In the genomic region with DNA sequence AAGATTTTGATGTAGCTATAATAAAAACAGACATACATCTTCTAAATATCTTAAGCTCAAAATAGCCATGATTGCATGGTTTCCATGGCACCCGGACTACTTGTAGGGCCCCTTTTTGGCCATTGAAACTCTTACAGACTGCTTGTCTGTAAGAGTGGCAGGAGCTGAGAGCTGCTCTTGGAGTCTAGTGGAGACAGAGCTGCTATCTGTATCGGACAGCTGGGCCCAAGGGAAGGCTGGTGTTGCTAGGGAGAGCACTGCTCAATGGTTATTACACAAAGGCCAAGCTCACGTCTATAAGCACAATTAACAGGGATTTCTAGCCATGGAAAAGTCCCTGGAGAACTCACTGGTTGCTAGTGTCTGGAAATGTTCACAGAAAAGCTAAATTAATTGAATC, we compare ENCODE assay signal across 34 mouse cellular contexts. TPM values are rescaled to one million over a fixed set of nuclear protein-coding genes. Genes with fewer than 3 reads are reported as not detected.
A peak's percentile ranks its signal among the peaks of the same experiment; 100 is the strongest.
DNase-seq lines count a peak whose midpoint lies in the region; ATAC-seq and TF ChIP-seq lines count a peak whose summit lies in the region.
"Had no signal": no experiment of that assay in that cellular context is flagged by ENCODE, and none has a peak within 500 bp of the region (broad histone marks: within the 10 kb centered on the region; RNA-seq: fewer than 3 reads in every experiment).

No protein-coding gene starts in this region.

- 49% methylated on average over 3 of the region's 3 CpGs for WGBS in forebrain, postnatal 0 days
- 60% methylated on average over 3 of the region's 3 CpGs for WGBS in forebrain, embryonic 13.5 days
- WGBS in heart, embryonic 13.5 days, result 42% methylated on average over 3 of the region's 3 CpGs
- WGBS in midbrain, embryonic 13.5 days, result 53% methylated on average over 3 of the region's 3 CpGs
- WGBS in midbrain, embryonic 10.5 days, result 83% methylated on average over 3 of the region's 3 CpGs

- no peaks in the 10 kb centered on the region for H3K36me3 ChIP-seq in forebrain, postnatal 0 days (ENCODE audit: insufficient read depth)
- H3K36me3 ChIP-seq in forebrain, embryonic 13.5 days (ENCODE audit: poor library complexity, severe bottlenecking), result no peaks in the 10 kb centered on the region
- H3K36me3 ChIP-seq in heart, embryonic 13.5 days, result peaks cover 2% of the 10 kb centered on the region; the same call in 1 of the 2 replicates
- no peaks in the 10 kb centered on the region for H3K36me3 ChIP-seq in midbrain, embryonic 13.5 days
- H3K36me3 ChIP-seq in midbrain, embryonic 10.5 days, result no peaks in the 10 kb centered on the region
- H3K36me3 ChIP-seq: embryonic facial prominence, embryonic 13.5 days; G1E; hindbrain, embryonic 12.5 days; limb, embryonic 10.5 days; limb, embryonic 15.5 days; liver, embryonic 13.5 days; neural tube, embryonic 12.5 days had no signal

- ATAC-seq in forebrain, postnatal 0 days, result peak; percentile 87
- ATAC-seq in forebrain, embryonic 13.5 days, result no peak
- ATAC-seq in heart, embryonic 13.5 days (ENCODE audit: extremely low read depth, insufficient number of reproducible peaks, low FRiP score, low TSS enrichment), result no peak
- ATAC-seq in midbrain, embryonic 13.5 days, result 0 out of 2 replicates have a peak, but pooled peaks have one; percentile 43
- ATAC-seq: intestine, postnatal 0 days; Patski had no signal

- peak; percentile 50 for DNase-seq in forebrain, postnatal 0 days
- DNase-seq in heart, postnatal 4 days, result no peak
- no peak for DNase-seq in midbrain, embryonic 10.5 days (ENCODE audit: low spot score)
- peak; percentile 53 for DNase-seq in brain, adult 2 months (ENCODE audit: low read depth, low spot score)
- DNase-seq: adrenal gland, postnatal 10 days; cerebellum, adult 11-12 months; cerebellum, adult 9-11 months; embryo, embryonic 11 days; gastrocnemius, postnatal 25 days; heart, postnatal 10 days; kidney, adult 9 months; kidney, postnatal 10 days; layer of hippocampus, adult 9-11 months; liver, embryonic 13.5 days; lung, adult 18-20 months; lung, postnatal 10 days; right cerebral cortex, adult 18-20 months; thymus, adult 2 months; thymus, postnatal 4 days had no signal

- H3K9ac ChIP-seq in forebrain, postnatal 0 days, result no peak overlapping the region
- H3K9ac ChIP-seq in forebrain, embryonic 13.5 days, result no peak overlapping the region
- H3K9ac ChIP-seq in heart, embryonic 13.5 days, result no peak overlapping the region
- no peak overlapping the region for H3K9ac ChIP-seq in midbrain, embryonic 13.5 days (replicated peaks)
- H3K9ac ChIP-seq: embryonic facial prominence, embryonic 13.5 days; hindbrain, embryonic 12.5 days; limb, embryonic 15.5 days; liver, embryonic 13.5 days; neural tube, embryonic 12.5 days had no signal

- H3K4me3 ChIP-seq in forebrain, postnatal 0 days (ENCODE audit: low read depth, low read length), result no peak overlapping the region
- no peak overlapping the region for H3K4me3 ChIP-seq in forebrain, embryonic 13.5 days
- no peak overlapping the region for H3K4me3 ChIP-seq in heart, embryonic 13.5 days
- H3K4me3 ChIP-seq in midbrain, embryonic 13.5 days (replicated peaks), result no peak overlapping the region
- no peak overlapping the region for H3K4me3 ChIP-seq in midbrain, embryonic 10.5 days
- H3K4me3 ChIP-seq: embryonic facial prominence, embryonic 13.5 days; erythroblast, embryonic 14.5 days; hindbrain, embryonic 12.5 days; limb, embryonic 10.5 days; limb, embryonic 15.5 days; liver, embryonic 13.5 days; myocyte; neural tube, embryonic 12.5 days had no signal

- no peak for TF ChIP-seq CTCF in forebrain, postnatal 0 days (IDR thresholded peaks at IDR 0.05; ENCODE audit: low read depth)

- no peaks in the 10 kb centered on the region for H3K27me3 ChIP-seq in forebrain, postnatal 0 days (ENCODE audit: insufficient read depth, low read length)
- H3K27me3 ChIP-seq in forebrain, embryonic 13.5 days, result no peaks in the 10 kb centered on the region
- H3K27me3 ChIP-seq in heart, embryonic 13.5 days (replicated peaks), result no peaks in the 10 kb centered on the region
- H3K27me3 ChIP-seq in midbrain, embryonic 13.5 days, result no peaks in the 10 kb centered on the region
- no peaks in the 10 kb centered on the region for H3K27me3 ChIP-seq in midbrain, embryonic 10.5 days (ENCODE audit: low read depth, poor library complexity, severe bottlenecking)
- H3K27me3 ChIP-seq: embryonic facial prominence, embryonic 13.5 days; hindbrain, embryonic 12.5 days; limb, embryonic 15.5 days; liver, embryonic 13.5 days; neural tube, embryonic 12.5 days had no signal

- H3K4me1 ChIP-seq in forebrain, postnatal 0 days (ENCODE audit: insufficient read depth), result no peaks in the 10 kb centered on the region
- H3K4me1 ChIP-seq in forebrain, embryonic 13.5 days, result no peaks in the 10 kb centered on the region
- H3K4me1 ChIP-seq in heart, embryonic 13.5 days, result peaks cover 28% of the 10 kb centered on the region
- peaks cover 4% of the 10 kb centered on the region; the same call in 1 of the 2 replicates for H3K4me1 ChIP-seq in midbrain, embryonic 13.5 days (replicated peaks)
- H3K4me1 ChIP-seq in midbrain, embryonic 10.5 days, result no peaks in the 10 kb centered on the region
- H3K4me1 ChIP-seq: hindbrain, embryonic 12.5 days; limb, embryonic 10.5 days; limb, embryonic 15.5 days; liver, embryonic 13.5 days; neural tube, embryonic 12.5 days had no signal

- H3K4me2 ChIP-seq in forebrain, postnatal 0 days (ENCODE audit: low read depth), result no peak overlapping the region
- no peak overlapping the region for H3K4me2 ChIP-seq in forebrain, embryonic 13.5 days
- H3K4me2 ChIP-seq in heart, embryonic 13.5 days, result no peak overlapping the region
- no peak overlapping the region for H3K4me2 ChIP-seq in midbrain, embryonic 13.5 days (replicated peaks)
- H3K4me2 ChIP-seq: embryonic facial prominence, embryonic 13.5 days; hindbrain, embryonic 12.5 days; limb, embryonic 15.5 days; liver, embryonic 13.5 days; neural tube, embryonic 12.5 days had no signal

- H3K9me3 ChIP-seq in forebrain, postnatal 0 days (ENCODE audit: low read length), result no peaks in the 10 kb centered on the region
- no peaks in the 10 kb centered on the region for H3K9me3 ChIP-seq in forebrain, embryonic 13.5 days (replicated peaks)
- peaks cover 5% of the 10 kb centered on the region for H3K9me3 ChIP-seq in heart, embryonic 13.5 days
- H3K9me3 ChIP-seq in midbrain, embryonic 13.5 days, result no peaks in the 10 kb centered on the region
- H3K9me3 ChIP-seq in midbrain, embryonic 10.5 days (replicated peaks), result no peaks in the 10 kb centered on the region; the same call in 1 of the 2 replicates
- H3K9me3 ChIP-seq: embryonic facial prominence, embryonic 13.5 days; hindbrain, embryonic 12.5 days; limb, embryonic 10.5 days; limb, embryonic 15.5 days; liver, embryonic 13.5 days; neural tube, embryonic 12.5 days had no signal

- H3K27ac ChIP-seq in forebrain, postnatal 0 days (ENCODE audit: low read depth, low read length), result peak overlapping the region; percentile 46; the same call in 1 of the 2 replicates
- no peak overlapping the region for H3K27ac ChIP-seq in forebrain, embryonic 13.5 days
- peak overlapping the region; percentile 1; the same call in 1 of the 2 replicates for H3K27ac ChIP-seq in heart, embryonic 13.5 days (replicated peaks)
- no peak overlapping the region for H3K27ac ChIP-seq in midbrain, embryonic 13.5 days
- no peak overlapping the region for H3K27ac ChIP-seq in midbrain, embryonic 10.5 days (replicated peaks)
- H3K27ac ChIP-seq: embryonic facial prominence, embryonic 13.5 days; hindbrain, embryonic 12.5 days; limb, embryonic 10.5 days; limb, embryonic 15.5 days; liver, embryonic 13.5 days; neural tube, embryonic 12.5 days had no signal

RNA-seq across cellular contexts. Expression of a gene that starts 22.0 kb away (rescaled TPM):
- 19.1 and 25.9 TPM in 2 replicates for total RNA-seq in forebrain, postnatal 0 days (2014; rRNA removed)
- 18.1 and 22.5 TPM in 2 replicates for polyA plus RNA-seq in forebrain, postnatal 0 days (2015; fragmentation: Nextera tagmentation; extraction: Ambion mirVana)
- polyA plus RNA-seq in forebrain, embryonic 13.5 days (2015; fragmentation: Nextera tagmentation; extraction: Ambion mirVana), result 14.7 and 15.9 TPM in 2 replicates
- 8.4 and 9.3 TPM in 2 replicates for polyA plus RNA-seq in heart, embryonic 13.5 days (2015; fragmentation: Nextera tagmentation; extraction: Ambion mirVana)
- total RNA-seq in heart, postnatal 4 days (2021), result 10 to 100 TPM; 13.6 to 15.1 TPM
- 18.7 and 19.5 TPM in 2 replicates for polyA plus RNA-seq in midbrain, embryonic 13.5 days (2015; fragmentation: Nextera tagmentation; extraction: Ambion mirVana)
- polyA plus RNA-seq in midbrain, embryonic 10.5 days (2016; fragmentation: Nextera tagmentation; extraction: Ambion mirVana), result 17.5 and 20.1 TPM in 2 replicates

RNA-seq across cellular contexts. Expression of a gene that starts 38.4 kb away (rescaled TPM):
- total RNA-seq in forebrain, postnatal 0 days (2014; rRNA removed), result 0.23 and 0.81 TPM in 2 replicates
- polyA plus RNA-seq in forebrain, postnatal 0 days (2015; fragmentation: Nextera tagmentation; extraction: Ambion mirVana), result 0.26 and 0.31 TPM in 2 replicates
- polyA plus RNA-seq in forebrain, embryonic 13.5 days (2015; fragmentation: Nextera tagmentation; extraction: Ambion mirVana), result 0.05 TPM in 1 of 2 replicates, not detected in the other
- 0.16 and 0.43 TPM in 2 replicates for polyA plus RNA-seq in heart, embryonic 13.5 days (2015; fragmentation: Nextera tagmentation; extraction: Ambion mirVana)
- under 1 TPM; 0.17 to 0.32 TPM for total RNA-seq in heart, postnatal 4 days (2021)
- polyA plus RNA-seq in midbrain, embryonic 13.5 days (2015; fragmentation: Nextera tagmentation; extraction: Ambion mirVana), result 0.05 TPM in 1 of 2 replicates, not detected in the other
- polyA plus RNA-seq in midbrain, embryonic 10.5 days (2016; fragmentation: Nextera tagmentation; extraction: Ambion mirVana), result not detected in 2 replicates
- total RNA-seq: gastrocnemius, adult 18-20 months; gastrocnemius, postnatal 25 days had no signal
- polyA plus RNA-seq: embryonic facial prominence, embryonic 13.5 days; erythroblast, embryonic 14.5 days; forebrain, embryonic 11.5 days; G1E; limb, embryonic 15.5 days; liver, embryonic 13.5 days; neural tube, embryonic 12.5 days had no signal

Comparison
In these comparisons a context has a peak if more than half of its experiments do, and no peak if none do; other contexts are left out.
1. ATAC-seq: peak in forebrain, postnatal 0 days (single experiment) and midbrain, embryonic 13.5 days (single experiment); none in forebrain, embryonic 13.5 days (single experiment) and heart, embryonic 13.5 days (single experiment).
2. H3K27ac ChIP-seq: peak in forebrain, postnatal 0 days (single experiment) and heart, embryonic 13.5 days (single experiment); none in forebrain, embryonic 13.5 days (single experiment), midbrain, embryonic 13.5 days (single experiment) and midbrain, embryonic 10.5 days (single experiment).
3. DNase-seq: peak in forebrain, postnatal 0 days (single experiment) and brain, adult 2 months (single experiment); none in heart, postnatal 4 days (single experiment) and midbrain, embryonic 10.5 days (single experiment).